Mouse (Mus musculus) lung, embryonic 15.5 days (tissue): Measurements from ENCODE around the gene Plb1. TPM values are rescaled to one million over a fixed set of nuclear protein-coding genes. Genes with fewer than 3 reads are reported as not detected.

ENCODE experiments used
- ATAC-seq: fragments of 200-750 bp; cut with Nextera tagmentation; 2 replicates; pipeline ENCODE4 v1.8.0; 2017; ENCODE audit warnings: moderate number of reproducible peaks, borderline replicate concordance; ENCODE audit not compliant: low FRiP score, low TSS enrichment; ENCODE audit errors: extremely low read depth
- H3K27ac ChIP-seq: fragments of 300-500 bp; sonication (generic); 2 replicates; pipeline ENCODE4 v1.5.1; 2015; ENCODE audit warnings: moderate library complexity, mild to moderate bottlenecking, inconsistent platforms
- H3K27me3 ChIP-seq: fragments of 300-500 bp; sonication (generic); 2 replicates; pipeline ENCODE4 v1.6.1; 2015; ENCODE audit warnings: inconsistent platforms
- H3K36me3 ChIP-seq: fragments of 300-500 bp; sonication (generic); 2 replicates; pipeline ENCODE4 v1.6.1; 2015; ENCODE audit warnings: inconsistent platforms
- H3K4me1 ChIP-seq: fragments of 300-500 bp; sonication (generic); 2 replicates; pipeline ENCODE4 v1.6.1; 2015; ENCODE audit warnings: inconsistent platforms
- H3K4me2 ChIP-seq: fragments of 300-500 bp; sonication (generic); 2 replicates; pipeline ENCODE4 v1.6.1; 2015; ENCODE audit warnings: inconsistent platforms, mild to moderate bottlenecking, moderate library complexity
- H3K4me3 ChIP-seq: fragments of 300-500 bp; sonication (generic); 2 replicates; pipeline ENCODE4 v1.5.1; 2015; ENCODE audit warnings: mild to moderate bottlenecking, inconsistent platforms
- H3K9ac ChIP-seq: fragments of 300-500 bp; sonication (generic); 2 replicates; pipeline ENCODE4 v1.6.1; 2015; ENCODE audit warnings: inconsistent platforms
- H3K9me3 ChIP-seq: fragments of 300-500 bp; sonication (generic); 2 replicates; pipeline ENCODE4 v1.6.1; 2016; ENCODE audit warnings: inconsistent platforms
- WGBS: fragments of 180-500 bp; shearing (Covaris S2); methylation state at CpG from one replicate; pipeline ENCODE4 v1.1.7; 2015; 5-methylcytosine and 5-hydroxymethylcytosine counted together
- polyA plus RNA-seq: library from polyadenylated mRNA; unstranded; fragments of >200 nt; fragmentation: Nextera tagmentation; extraction: Ambion mirVana; gene quantifications from 2 replicates; pipeline ENCODE4 v1.2.1, GENCODE M21; 2015

Gene Plb1
- polyA plus RNA-seq, 1 experiment from 2014 or later: 16.3 TPM

- Histone ChIP-seq H3K9me3 (no peaks in the 10 kb centered on the region), H3K4me1 (no peaks in the 10 kb centered on the region), H3K27me3 (no peaks in the 10 kb centered on the region), H3K4me3 (no peak overlapping the region), H3K27ac (no peak overlapping the region), H3K9ac (no peak overlapping the region), H3K36me3 (no peaks in the 10 kb centered on the region), H3K4me2 (no peak overlapping the region)
- 68% methylated on average over 3 of the region's 3 CpGs for WGBS
- no peak for ATAC-seq
Measured at GRCm38 (mm10) chr5:32261251-32261650, 28.7 kb downstream of the Plb1 start.

GRCm38 (mm10) chr5:32262534-32262933 is 30.0 kb downstream of the Plb1 start:
- H3K9me3 ChIP-seq: no peaks in the 10 kb centered on the region
- H3K9ac ChIP-seq: no peak overlapping the region
- H3K27me3 ChIP-seq: no peaks in the 10 kb centered on the region
- no peaks in the 10 kb centered on the region for H3K36me3 ChIP-seq
- H3K4me3 ChIP-seq: no peak overlapping the region
- no peak overlapping the region for H3K4me2 ChIP-seq
- no peak for ATAC-seq
- WGBS: 76% methylated on average over 4 of the region's 4 CpGs
- no peaks in the 10 kb centered on the region for H3K4me1 ChIP-seq
- no peak overlapping the region for H3K27ac ChIP-seq

GRCm38 (mm10) chr5:32272502-32272901 is 40.0 kb downstream of the Plb1 start:
- 18% methylated on average over 7 of the region's 7 CpGs for WGBS
- Histone ChIP-seq H3K27me3 (no peaks in the 10 kb centered on the region), H3K4me1 (peaks cover 5% of the 10 kb centered on the region; the same call in 1 of the 2 replicates), H3K9me3 (no peaks in the 10 kb centered on the region), H3K4me2 (no peak overlapping the region), H3K4me3 (no peak overlapping the region), H3K27ac (no peak overlapping the region), H3K36me3 (no peaks in the 10 kb centered on the region), H3K9ac (no peak overlapping the region)
- ATAC-seq: no peak

- WGBS: 59% methylated on average over 5 of the region's 5 CpGs
- no peak overlapping the region for H3K4me2 ChIP-seq
- no peak overlapping the region for H3K27ac ChIP-seq
- no peaks in the 10 kb centered on the region for H3K4me1 ChIP-seq
- no peaks in the 10 kb centered on the region for H3K27me3 ChIP-seq
- ATAC-seq: no peak
- H3K9me3 ChIP-seq: no peaks in the 10 kb centered on the region
- no peaks in the 10 kb centered on the region for H3K36me3 ChIP-seq
- no peak overlapping the region for H3K9ac ChIP-seq
- H3K4me3 ChIP-seq: no peak overlapping the region
Measured at GRCm38 (mm10) chr5:32278000-32278694, 45.6 kb downstream of the Plb1 start.

GRCm38 (mm10) chr5:32280066-32280465 is 47.6 kb downstream of the Plb1 start:
- Histone ChIP-seq H3K9me3 (no peaks in the 10 kb centered on the region), H3K4me1 (no peaks in the 10 kb centered on the region), H3K36me3 (no peaks in the 10 kb centered on the region), H3K27ac (no peak overlapping the region), H3K4me3 (no peak overlapping the region), H3K4me2 (no peak overlapping the region), H3K27me3 (no peaks in the 10 kb centered on the region), H3K9ac (no peak overlapping the region)
- WGBS: 45% methylated on average over 3 of the region's 3 CpGs
- no peak for ATAC-seq

- Histone ChIP-seq H3K9ac (no peak overlapping the region), H3K4me3 (no peak overlapping the region), H3K4me1 (no peaks in the 10 kb centered on the region), H3K27ac (no peak overlapping the region), H3K27me3 (no peaks in the 10 kb centered on the region), H3K4me2 (no peak overlapping the region), H3K36me3 (no peaks in the 10 kb centered on the region), H3K9me3 (no peaks in the 10 kb centered on the region)
- WGBS: 38% methylated on average over 4 of the region's 4 CpGs
- no peak for ATAC-seq
Measured at GRCm38 (mm10) chr5:32282345-32282744, 49.8 kb downstream of the Plb1 start.

GRCm38 (mm10) chr5:32283457-32283856 is 50.9 kb downstream of the Plb1 start:
- no peak overlapping the region for H3K4me2 ChIP-seq
- H3K9ac ChIP-seq: no peak overlapping the region
- 73% methylated on average over 2 of the region's 2 CpGs for WGBS
- H3K27ac ChIP-seq: no peak overlapping the region
- no peaks in the 10 kb centered on the region for H3K9me3 ChIP-seq
- ATAC-seq: no peak
- H3K4me1 ChIP-seq: no peaks in the 10 kb centered on the region
- no peaks in the 10 kb centered on the region for H3K27me3 ChIP-seq
- no peaks in the 10 kb centered on the region for H3K36me3 ChIP-seq
- H3K4me3 ChIP-seq: no peak overlapping the region

DNA sequence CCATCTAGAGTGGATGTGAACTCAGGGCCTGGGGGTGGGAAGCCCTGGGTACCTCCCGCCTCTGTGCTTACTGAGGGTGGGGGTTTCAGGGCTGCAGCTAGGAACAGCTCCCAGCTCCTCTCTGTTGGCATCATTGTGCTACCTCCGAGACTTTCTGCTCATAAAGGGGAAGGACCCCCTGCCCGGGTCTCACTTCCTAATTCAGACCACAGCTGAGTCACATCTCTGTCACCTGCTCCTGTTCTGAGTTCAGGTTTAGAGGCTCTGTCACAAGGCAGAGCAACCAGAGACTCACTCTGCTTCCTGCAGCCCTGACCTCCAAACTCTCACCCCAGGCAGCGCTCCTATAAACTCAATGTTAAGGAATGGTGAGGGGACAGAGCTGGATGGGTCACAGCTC is 53.8 kb downstream of the Plb1 start:
- H3K36me3 ChIP-seq: no peaks in the 10 kb centered on the region
- H3K9ac ChIP-seq: no peak overlapping the region
- 75% methylated on average over 4 of the region's 4 CpGs for WGBS
- H3K9me3 ChIP-seq: no peaks in the 10 kb centered on the region
- H3K27ac ChIP-seq: no peak overlapping the region
- no peaks in the 10 kb centered on the region for H3K4me1 ChIP-seq
- H3K27me3 ChIP-seq: no peaks in the 10 kb centered on the region
- no peak overlapping the region for H3K4me3 ChIP-seq
- no peak overlapping the region for H3K4me2 ChIP-seq
- ATAC-seq: no peak

DNA sequence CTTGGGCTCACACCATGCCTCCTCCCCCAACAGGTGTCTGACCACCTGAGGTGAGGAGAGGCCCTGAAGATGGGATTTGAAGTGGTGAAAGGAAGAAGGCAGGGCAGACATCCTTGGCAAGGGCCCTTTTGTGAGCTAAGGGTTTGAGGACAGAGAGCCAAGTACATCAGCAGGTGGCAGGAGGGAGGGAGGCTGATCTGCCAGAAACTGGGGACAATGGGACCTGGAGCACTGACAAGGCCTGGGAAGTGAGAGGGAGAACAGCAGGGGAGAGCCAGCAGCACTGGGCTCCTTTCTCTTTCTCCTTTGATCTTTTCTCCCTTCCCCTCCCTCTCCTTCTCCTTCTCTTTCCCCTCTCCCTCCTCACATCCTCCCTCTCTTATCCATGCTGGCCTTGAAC is 55.5 kb downstream of the Plb1 start:
- ATAC-seq: no peak
- no peak overlapping the region for H3K4me2 ChIP-seq
- no peak overlapping the region for H3K9ac ChIP-seq
- no peaks in the 10 kb centered on the region for H3K9me3 ChIP-seq
- H3K4me1 ChIP-seq: no peaks in the 10 kb centered on the region
- H3K36me3 ChIP-seq: no peaks in the 10 kb centered on the region
- H3K4me3 ChIP-seq: no peak overlapping the region
- H3K27ac ChIP-seq: no peak overlapping the region
- H3K27me3 ChIP-seq: no peaks in the 10 kb centered on the region

GRCm38 (mm10) chr5:32291316-32291715 is 58.8 kb downstream of the Plb1 start:
- Histone ChIP-seq H3K36me3 (no peaks in the 10 kb centered on the region), H3K27me3 (no peaks in the 10 kb centered on the region), H3K27ac (no peak overlapping the region), H3K4me1 (no peaks in the 10 kb centered on the region), H3K9me3 (no peaks in the 10 kb centered on the region), H3K4me2 (no peak overlapping the region), H3K4me3 (no peak overlapping the region), H3K9ac (no peak overlapping the region)
- ATAC-seq: no peak
- 32% methylated on average over 2 of the region's 2 CpGs for WGBS

GRCm38 (mm10) chr5:32302991-32303921 is 70.7 kb downstream of the Plb1 start:
- no peaks in the 10 kb centered on the region for H3K9me3 ChIP-seq
- H3K4me2 ChIP-seq: peak overlapping the region; percentile 56
- no peak overlapping the region for H3K27ac ChIP-seq
- H3K4me1 ChIP-seq: peaks cover 10% of the 10 kb centered on the region; the same call in 1 of the 2 replicates
- ATAC-seq: peak; percentile 81
- 8% methylated on average over 23 of the region's 23 CpGs for WGBS
- peak overlapping the region; percentile 25; the same call in 1 of the 2 replicates for H3K9ac ChIP-seq
- peak overlapping the region; percentile 27 for H3K4me3 ChIP-seq
- no peaks in the 10 kb centered on the region for H3K36me3 ChIP-seq
- no peaks in the 10 kb centered on the region; the same call in 1 of the 2 replicates for H3K27me3 ChIP-seq

GRCm38 (mm10) chr5:32307106-32307505 is 74.6 kb downstream of the Plb1 start:
- Histone ChIP-seq H3K4me3 (no peak overlapping the region), H3K27me3 (no peaks in the 10 kb centered on the region; the same call in 1 of the 2 replicates), H3K9ac (no peak overlapping the region), H3K9me3 (no peaks in the 10 kb centered on the region), H3K4me2 (no peak overlapping the region), H3K4me1 (peaks cover 10% of the 10 kb centered on the region; the same call in 1 of the 2 replicates), H3K27ac (no peak overlapping the region), H3K36me3 (no peaks in the 10 kb centered on the region)
- WGBS: 43% methylated on average over 2 of the region's 2 CpGs
- ATAC-seq: no peak
